Mouse (Mus musculus) MN1 (cell line): ENCODE measurements at regions not wholly inside any gene's neighbourhood (a gene's known extent, or its start where the extent isn't known, plus 50 kb on each side); places are given as distances from the start of the nearest gene placed in this dataset.

Experiments
- DNase-seq: peaks from one replicate; pipeline ENCODE4 v3.0.0-alpha.2; 2016; ENCODE audit warnings: low spot score

DNA sequence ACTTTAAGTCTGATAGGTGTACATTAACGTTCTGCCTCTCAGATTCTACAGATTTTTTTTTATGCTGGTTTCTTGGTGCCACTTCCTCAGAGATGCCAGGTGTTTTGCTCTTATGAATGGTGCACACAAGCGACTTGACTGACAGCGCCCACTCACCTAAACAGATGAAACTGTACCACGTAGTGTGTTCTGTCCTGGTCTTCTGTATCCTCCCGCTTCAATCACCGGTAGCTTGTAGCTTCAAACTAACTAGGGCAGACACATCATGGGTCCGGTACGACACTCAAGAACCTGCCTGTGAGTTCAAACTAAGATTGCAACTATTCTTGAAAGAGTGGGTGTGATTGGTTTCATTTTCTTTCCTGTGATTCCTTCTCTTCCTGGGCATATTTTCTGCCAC is 198.0 kb upstream of the Satb1 start:
- no peak for DNase-seq

DNA sequence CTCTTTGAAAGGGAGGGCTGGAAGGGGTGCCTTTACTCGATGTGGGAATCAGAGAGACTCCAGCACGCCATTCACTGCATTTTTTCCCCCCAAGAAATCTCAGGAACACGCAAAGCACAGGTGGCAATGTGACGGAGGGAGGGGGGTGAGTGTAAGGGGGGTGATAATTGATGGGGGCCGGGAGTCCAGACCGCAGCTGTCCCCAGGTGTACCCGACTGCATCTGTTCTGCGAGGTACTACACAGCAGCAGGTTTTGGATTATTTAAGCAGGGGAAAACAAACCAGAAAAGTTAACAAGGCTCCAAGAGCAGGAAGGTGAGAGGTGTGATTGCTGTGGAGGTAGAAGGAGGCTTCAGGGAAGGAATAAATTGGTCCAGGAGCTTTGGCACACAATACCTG is 153.8 kb upstream of the Satb1 start:
- DNase-seq, result no peak

DNA sequence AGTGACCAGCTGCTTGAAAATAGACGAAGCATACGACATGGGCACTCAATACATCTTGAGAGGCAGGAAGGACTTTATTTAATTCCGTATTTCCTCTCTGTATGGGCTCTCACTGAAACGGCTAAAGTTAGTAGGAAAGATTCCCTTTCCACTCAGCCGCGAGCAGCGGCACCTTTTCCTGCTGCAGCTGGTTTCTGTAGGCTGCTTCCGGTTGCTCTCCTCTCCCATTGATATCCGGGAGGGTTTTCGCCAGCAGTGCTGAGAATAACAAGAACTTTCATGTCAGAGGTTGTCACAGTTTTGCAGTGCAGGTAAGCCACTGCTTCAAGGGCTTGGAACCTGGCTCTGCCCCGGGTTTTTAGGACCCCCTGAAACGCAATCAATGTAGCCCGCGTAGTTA is 153.1 kb upstream of the Satb1 start:
- DNase-seq, result no peak

DNA sequence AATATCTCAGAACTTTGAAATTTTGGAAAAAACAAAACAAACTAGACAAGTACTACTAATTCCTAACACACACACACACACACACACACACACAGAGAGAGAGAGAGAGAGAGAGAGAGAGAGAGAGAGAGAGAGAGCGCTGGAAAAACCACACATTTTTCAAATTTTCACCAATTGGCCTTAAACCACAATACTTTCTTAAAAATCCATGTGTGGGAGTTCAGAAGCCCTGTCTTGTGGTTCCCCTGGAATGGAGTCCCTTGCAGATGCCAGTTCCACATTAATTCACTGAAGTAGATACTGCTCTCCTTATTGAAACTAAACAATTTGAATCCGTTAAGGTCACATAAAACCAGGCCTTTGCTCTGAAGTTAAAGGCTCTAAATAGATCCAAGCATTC is 146.0 kb upstream of the Satb1 start:
- DNase-seq, result no peak

DNA sequence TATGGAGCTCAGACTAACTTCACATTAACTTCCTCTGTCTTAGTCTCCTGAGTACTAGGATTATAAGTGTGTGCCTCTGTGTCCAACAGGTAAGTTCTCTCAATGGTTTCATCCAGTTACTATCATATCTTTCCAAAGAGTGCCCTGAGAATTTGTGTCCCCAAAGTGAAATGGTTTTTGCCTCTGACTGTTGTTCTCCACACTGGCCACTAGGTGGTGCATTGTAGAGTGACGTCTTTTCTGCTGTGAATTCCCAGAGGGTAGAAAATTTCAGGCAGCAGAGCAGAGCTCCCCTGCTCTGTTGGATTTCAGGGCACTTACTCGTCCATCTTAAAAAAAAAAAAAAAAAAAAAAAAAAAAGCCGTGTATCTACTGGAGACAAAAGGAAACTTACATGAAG is 138.4 kb upstream of the Satb1 start:
- DNase-seq, result no peak

DNA sequence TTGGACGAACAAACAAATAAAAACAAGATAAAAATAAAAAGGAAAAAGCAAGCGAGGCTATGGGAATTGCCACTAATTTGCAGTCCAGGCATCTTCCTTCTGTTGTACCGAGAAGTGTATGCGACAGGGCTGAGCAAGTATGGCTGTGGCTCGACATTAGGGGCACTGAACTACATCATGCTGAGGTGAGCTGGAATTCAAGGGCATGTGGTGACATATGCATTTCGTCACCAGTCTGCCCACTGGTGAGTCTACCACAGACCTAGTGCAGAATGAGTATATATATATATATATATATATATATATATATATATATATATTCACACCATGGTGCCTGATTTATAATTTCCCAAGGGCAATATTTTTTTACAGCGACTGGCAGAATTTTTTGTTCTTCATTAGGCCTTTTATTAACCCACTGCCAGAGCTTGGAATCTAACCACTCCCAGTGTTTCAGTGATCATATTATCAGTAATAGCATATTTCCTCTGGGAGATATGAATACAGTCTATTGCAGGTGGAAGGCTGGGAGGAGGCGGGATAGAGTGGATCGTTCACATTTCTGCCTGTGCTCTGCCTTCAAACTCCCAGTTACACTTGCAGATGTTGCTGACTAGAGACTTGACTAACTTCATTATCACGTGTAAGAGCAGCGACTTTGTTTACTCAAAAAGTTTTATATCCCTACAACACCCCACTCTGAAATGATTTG is 133.6 kb upstream of the Satb1 start:
- DNase-seq, result no peak

DNA sequence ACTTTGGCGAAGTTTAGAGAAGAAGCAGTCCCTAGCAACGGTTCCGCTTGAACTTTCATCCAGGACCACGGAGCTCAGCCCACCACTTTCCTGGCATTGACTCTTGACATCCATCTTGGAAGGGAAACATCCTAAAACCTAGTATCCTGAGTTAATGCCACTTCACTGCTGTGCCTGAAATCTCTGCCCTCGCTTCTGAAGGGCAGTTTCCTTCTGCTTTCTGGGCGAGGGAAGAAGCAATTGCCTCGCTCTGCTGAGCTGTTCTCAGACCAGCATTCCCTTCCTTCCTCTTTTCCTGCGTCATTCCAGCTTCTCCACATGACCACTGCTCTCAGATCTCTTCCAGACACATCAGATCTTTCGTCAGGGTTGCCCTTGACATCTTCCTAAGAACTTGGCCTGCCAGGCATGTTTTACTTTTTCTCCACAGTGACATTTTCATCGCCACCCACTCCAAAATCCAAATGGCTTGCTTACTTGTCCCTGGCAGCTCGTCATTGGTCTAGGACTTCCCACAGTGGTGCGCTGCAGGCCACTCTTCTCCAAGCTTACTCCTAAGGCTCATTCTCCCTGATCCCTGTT is 129.5 kb upstream of the Satb1 start:
- no peak for DNase-seq

DNA sequence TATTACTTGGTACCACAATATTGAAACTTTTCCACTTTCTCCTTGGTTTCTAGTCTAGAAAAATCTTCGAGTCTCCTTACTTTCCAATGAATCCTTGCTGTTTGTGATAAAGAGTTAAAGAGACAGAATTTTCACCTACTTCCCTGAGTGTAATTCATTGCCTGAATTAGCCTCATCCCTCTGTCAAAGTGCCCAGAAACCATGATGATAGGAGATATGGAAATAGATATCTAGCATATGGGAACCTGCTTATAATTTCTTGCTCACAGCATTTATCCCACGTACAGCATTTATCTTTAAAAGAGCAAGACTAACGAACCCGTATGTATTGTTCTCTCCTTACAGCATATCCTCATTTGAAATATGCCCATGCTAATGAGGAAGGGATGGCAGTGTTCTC is 128.2 kb upstream of the Satb1 start:
- DNase-seq, result no peak

DNA sequence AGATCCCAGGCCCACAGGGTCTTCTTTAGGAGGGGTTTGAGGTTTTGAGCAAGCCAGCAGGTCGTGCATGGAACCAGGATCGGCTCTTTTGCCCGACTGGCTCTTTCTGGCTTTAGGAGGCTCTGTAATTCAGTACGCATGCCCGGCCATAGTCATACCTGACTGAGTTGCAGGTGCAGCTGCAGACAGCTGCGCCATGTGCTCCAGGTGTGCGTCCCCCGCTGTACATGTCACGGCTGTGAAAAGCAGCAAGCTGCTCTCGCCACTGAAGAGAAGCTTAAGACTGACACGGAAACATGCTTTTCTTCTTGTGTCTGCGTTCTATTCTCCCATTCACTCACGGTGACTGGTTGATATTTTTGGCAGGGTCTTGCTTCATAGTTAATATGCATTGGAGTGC is 123.2 kb upstream of the Satb1 start:
- no peak for DNase-seq

DNA sequence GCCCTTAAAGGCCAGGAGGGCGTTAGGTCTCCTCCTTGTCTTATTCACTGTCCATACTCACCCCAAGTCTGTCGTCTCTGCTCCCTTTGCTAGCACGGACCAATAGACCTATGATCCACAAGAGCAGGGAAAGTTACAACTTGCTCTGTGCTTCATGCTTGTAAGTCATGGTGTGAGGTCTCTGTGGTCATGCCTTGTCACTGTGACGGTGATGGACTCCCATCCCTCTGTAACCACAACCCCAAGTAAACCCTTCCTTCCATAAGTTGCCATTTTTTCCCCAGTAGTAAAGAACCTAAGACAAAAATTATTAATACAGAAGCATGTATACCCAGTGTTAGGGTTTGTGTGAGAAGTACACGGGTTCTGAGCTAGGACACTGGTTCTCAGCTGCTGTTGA is 104.6 kb upstream of the Satb1 start:
- DNase-seq, result no peak

DNA sequence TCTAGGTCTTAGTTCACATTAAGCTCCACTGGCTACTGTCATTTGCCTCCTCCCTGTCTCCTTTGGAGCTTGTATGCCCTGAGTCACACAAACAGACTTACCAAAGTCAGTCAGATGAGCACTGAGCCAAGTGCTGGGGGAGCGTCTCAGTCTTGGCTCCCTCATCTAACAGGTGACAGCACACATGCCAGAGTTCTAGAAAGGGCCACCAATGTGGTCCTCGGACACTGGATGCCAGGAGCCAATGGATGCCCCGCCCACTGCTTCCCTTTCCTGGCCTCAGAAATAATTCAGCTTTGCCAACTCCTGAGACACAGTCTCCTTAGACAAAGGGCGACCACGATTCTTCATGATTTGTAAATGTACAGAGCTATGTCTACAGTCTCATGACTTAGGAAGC is 103.0 kb upstream of the Satb1 start:
- no peak for DNase-seq

DNA sequence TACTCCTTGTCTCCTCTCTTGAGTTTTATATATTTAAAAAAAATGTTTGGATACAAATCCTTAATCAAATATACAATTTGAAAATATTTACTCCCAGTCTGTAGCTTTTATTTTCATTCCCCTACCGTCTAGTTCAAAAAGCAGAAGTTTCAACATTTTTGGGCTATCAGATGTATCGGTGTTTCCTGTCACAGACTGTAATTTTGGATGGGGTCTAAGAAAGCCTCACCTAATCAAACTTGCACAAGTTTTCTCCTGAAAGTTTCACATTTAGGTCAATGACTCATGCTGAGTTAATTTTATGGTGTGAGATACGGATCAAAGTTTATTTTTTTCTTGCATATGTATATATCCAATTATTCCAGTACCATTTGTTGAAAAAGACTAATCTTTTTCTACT is 93.3 kb upstream of the Satb1 start:
- DNase-seq, result no peak

DNA sequence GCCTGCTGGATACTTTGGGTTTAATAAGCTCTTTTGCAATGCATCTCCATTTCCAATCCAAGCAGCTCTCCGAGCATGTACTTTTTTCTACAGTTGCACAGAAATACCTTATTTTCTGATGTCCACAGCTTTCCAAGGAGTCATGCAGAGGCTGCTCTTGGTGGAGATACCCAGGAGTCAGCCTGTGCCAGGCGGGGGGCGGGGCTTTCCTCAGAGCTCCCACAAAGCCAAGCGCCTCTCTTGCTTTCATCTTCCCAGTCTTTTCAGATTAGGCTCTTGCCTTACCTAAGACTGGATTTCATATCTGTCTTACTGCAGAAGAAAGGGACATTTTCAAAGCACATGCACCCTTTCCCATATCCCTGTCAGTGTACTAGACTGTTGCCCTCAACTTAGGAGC is 73.9 kb upstream of the Satb1 start:
- DNase-seq, result no peak

DNA sequence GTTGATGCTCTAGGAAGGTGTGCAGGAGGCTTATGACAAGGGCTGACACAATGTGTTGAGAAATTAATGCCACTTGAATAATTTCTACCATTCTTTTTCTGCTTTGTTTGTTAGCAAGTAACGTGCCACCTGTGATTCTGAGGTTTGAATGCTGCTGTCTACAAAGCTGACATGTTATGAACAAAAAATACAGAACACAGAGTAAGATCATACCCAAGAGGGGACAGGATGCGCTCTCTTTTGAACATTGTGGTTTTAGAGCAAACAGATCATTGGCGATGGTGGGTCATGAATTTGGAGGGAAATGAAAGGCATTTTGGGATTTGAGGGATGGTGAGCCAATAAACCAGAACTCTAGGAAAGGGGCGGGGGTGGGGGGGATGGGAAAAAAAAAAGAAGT is 73.3 kb upstream of the Satb1 start:
- DNase-seq, result no peak

DNA sequence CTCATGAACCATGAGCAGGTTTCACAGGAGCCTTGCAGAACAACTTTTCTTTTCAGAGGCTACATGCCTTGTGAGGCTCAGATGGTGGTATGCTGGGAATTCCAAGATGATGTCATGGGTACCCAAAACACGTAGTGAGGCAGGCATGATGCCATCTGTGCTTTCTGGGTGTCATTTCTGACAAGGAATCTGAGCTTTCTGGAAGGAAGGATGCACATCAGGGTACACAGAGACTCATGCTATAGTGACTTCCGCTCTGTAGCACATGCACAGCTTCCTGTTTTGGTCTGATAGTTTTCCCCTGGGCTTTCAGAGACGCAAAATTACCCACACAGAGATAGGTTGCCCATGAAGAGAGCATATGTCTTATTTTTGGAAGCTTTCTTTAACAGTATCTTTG is 70.8 kb upstream of the Satb1 start:
- DNase-seq, result no peak

DNA sequence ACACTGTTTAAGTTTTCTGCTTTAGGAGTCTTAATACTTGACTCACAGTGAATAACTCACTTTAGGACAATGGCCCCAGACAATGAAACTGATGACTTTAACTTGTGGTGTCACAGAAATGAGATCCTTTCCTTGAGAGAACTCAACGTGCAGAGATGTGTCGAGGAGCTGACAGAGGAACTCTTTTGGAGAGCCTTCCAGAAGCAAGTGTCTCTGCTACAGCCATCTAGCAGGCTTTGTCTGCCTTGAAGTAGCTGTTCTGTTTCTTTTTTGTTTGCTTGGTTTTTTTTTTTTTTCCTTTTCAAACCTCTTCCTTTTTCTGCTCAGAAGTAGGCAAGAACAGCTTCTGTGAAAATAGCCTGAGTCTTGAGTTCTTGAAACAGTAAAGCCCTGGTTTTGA is 66.3 kb upstream of the Satb1 start:
- no peak for DNase-seq

DNA sequence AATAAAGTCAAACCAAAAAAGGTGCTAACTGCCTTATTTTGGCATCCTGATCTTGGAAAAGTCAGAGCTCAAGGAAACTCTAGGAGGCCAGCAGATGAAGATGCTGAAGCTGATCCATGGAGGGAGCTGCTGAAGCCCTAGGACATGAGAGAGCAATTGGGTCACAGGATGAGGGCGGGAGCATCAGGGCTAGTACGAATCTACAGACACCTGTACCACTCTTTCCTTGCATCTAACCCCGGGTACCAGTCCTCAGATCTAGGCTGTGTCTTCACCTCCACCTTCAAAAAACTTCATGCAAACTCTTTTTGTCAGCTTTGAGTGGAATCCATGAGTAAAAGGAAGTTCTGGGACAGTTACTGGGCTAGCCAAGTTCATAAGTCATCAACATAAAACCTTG is 63.1 kb upstream of the Satb1 start:
- DNase-seq, result no peak

DNA sequence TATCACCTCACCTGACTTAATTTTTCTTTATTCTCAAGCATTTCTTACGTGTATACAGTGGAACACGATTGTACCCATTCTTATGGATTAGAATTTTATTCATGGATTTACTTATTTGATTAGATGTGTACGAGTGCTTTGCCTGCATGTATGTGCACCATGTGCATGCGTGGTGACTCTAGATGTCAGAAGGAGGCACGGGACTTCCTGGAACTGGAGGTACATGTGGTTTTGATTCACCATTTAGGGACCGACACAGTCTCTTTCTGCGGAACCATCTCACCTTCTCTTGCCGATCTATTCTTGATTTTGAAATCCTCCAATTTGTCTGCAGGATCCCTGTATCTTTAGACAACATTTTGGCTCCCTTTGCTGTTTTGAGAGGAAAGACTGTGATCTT is 61.2 kb upstream of the Satb1 start:
- no peak for DNase-seq

DNA sequence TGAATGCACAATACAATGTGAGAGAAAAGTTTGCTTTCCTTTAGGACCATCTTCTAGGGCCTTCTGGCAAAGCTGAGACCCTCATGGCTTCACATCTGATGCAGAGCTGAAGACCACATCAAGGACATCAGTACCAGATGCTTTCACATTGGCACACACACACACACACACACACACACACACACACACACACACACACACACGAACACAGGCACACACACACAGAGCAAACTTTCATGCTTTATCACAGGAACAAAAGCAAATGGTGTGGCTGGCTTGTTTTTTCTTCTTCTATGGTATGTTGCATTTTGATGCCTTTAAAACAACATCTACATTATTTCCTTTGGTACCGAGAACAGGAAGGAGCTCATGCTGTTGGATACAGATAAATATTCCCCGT is 59.8 kb upstream of the Satb1 start:
- DNase-seq, result no peak

DNA sequence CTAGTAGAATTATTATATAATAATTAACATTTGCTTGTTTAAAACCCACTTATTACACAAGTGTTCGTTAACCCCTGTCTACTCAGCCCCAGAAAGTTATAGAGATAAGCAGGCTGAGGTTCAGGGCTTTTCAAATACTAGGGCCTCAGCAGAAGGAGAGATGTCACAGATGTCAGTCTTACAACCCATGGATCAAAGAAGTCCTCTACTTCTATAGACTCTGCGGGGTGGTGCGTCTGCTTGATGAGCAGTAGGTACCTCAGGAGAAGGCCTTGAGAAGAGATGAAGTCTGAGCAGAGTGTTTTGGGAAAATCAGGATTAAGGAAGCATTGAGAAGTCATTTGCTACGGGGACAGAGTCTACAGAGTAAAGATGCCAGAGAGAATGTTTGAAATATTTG is 59.1 kb upstream of the Satb1 start:
- no peak for DNase-seq
